Comparison of ENCODE assay signal across 8 mouse cellular contexts in genomic region chrX:73869334-73869733, GRCm38 (mm10). TPM values are rescaled to one million over a fixed set of nuclear protein-coding genes. Genes with fewer than 3 reads are reported as not detected.
DNase-seq lines count a peak whose midpoint lies in the region; ATAC-seq lines count a peak whose summit lies in the region.

No protein-coding gene starts in this region.

- H3K4me1 ChIP-seq in heart, embryonic 12.5 days (replicated peaks) = no peaks in the 10 kb centered on the region

- H3K27me3 ChIP-seq in heart, embryonic 12.5 days (replicated peaks) = no peaks in the 10 kb centered on the region

- no peak overlapping the region for H3K27ac ChIP-seq in heart, embryonic 12.5 days (ENCODE audit: poor library complexity, severe bottlenecking)

- no peaks in the 10 kb centered on the region for H3K36me3 ChIP-seq in heart, embryonic 12.5 days

- ATAC-seq in heart, embryonic 12.5 days (ENCODE audit: insufficient number of reproducible peaks, low FRiP score) = no peak

- no peaks in the 10 kb centered on the region for H3K9me3 ChIP-seq in heart, embryonic 12.5 days (replicated peaks)

- H3K9ac ChIP-seq in heart, embryonic 12.5 days = no peak overlapping the region

- H3K4me2 ChIP-seq in heart, embryonic 12.5 days = no peak overlapping the region

- intact Hi-C loops in heart, postnatal 14 days (cut with DNase I) = no loop called here
- intact Hi-C loops in left cerebral cortex, postnatal 25 days (cut with DNase I) = no loop called here

- 15% methylated on average over 5 of the region's 5 CpGs for WGBS in heart, embryonic 12.5 days

- DNase-seq in heart, postnatal 14 days = peak; percentile 37 to 38
- DNase-seq in urinary bladder, postnatal 14 days (ENCODE audit: low spot score) = peak; percentile 4
- DNase-seq in urinary bladder, postnatal 36 days (ENCODE audit: low spot score in 2 of 2) = no peak
- DNase-seq in induced T-regulatory cell, adult 2 months (ENCODE audit: low read depth) = peak; percentile 39
- no peak for DNase-seq in left cerebral cortex, postnatal 25 days (ENCODE audit: low spot score in 2 of 2)
- no peak for DNase-seq in left cerebral cortex, adult 9 months (ENCODE audit: low spot score in 2 of 2)
- no peak for DNase-seq in frontal cortex, postnatal 10 days (ENCODE audit: low spot score in 2 of 2)

- H3K4me3 ChIP-seq in heart, embryonic 12.5 days = no peak overlapping the region

RNA-seq across cellular contexts. Expression of gene Avpr2, which starts 22.6 kb away (rescaled TPM):
- total RNA-seq in heart, postnatal 14 days (2021) = not detected
- polyA plus RNA-seq in heart, embryonic 12.5 days (2016; fragmentation: Nextera tagmentation; extraction: Ambion mirVana) = not detected in 2 replicates
- total RNA-seq in left cerebral cortex, postnatal 25 days (2021) = not detected

RNA-seq across cellular contexts. Expression of gene L1cam, which starts 26.6 kb away (rescaled TPM):
- 1 to 10 TPM; 2.0 to 2.1 TPM for total RNA-seq in heart, postnatal 14 days (2021)
- 0.58 and 0.73 TPM in 2 replicates for polyA plus RNA-seq in heart, embryonic 12.5 days (2016; fragmentation: Nextera tagmentation; extraction: Ambion mirVana)
- 100 to 1,000 TPM; 152 to 158 TPM for total RNA-seq in left cerebral cortex, postnatal 25 days (2021)

RNA-seq across cellular contexts. Expression of gene Pdzd4, which starts 44.6 kb away (rescaled TPM):
- total RNA-seq in heart, postnatal 14 days (2021) = 1 to 10 TPM; 2.0 to 2.1 TPM
- 0.42 and 0.54 TPM in 2 replicates for polyA plus RNA-seq in heart, embryonic 12.5 days (2016; fragmentation: Nextera tagmentation; extraction: Ambion mirVana)
- total RNA-seq in left cerebral cortex, postnatal 25 days (2021) = 100 to 1,000 TPM; 119 to 125 TPM

RNA-seq across cellular contexts. Expression of gene Arhgap4, which starts 52.3 kb away (rescaled TPM):
- total RNA-seq in heart, postnatal 14 days (2021) = 1 to 10 TPM; 2.0 to 4.0 TPM
- 1.4 and 1.9 TPM in 2 replicates for polyA plus RNA-seq in heart, embryonic 12.5 days (2016; fragmentation: Nextera tagmentation; extraction: Ambion mirVana)
- total RNA-seq in left cerebral cortex, postnatal 25 days (2021) = 1 to 10 TPM; 3.6 to 4.7 TPM

RNA-seq across cellular contexts. Expression of gene Naa10, which starts 52.4 kb away (rescaled TPM):
- total RNA-seq in heart, postnatal 14 days (2021) = 10 to 100 TPM; 54.3 to 59.5 TPM
- 77.6 and 87.2 TPM in 2 replicates for polyA plus RNA-seq in heart, embryonic 12.5 days (2016; fragmentation: Nextera tagmentation; extraction: Ambion mirVana)
- 10 to 100 TPM; 45.4 to 53.4 TPM for total RNA-seq in left cerebral cortex, postnatal 25 days (2021)

Comparison
In these comparisons a context has a peak if more than half of its experiments do, and no peak if none do; other contexts are left out.
1. DNase-seq: peak in heart, postnatal 14 days (2 of 2), urinary bladder, postnatal 14 days (single experiment) and induced T-regulatory cell, adult 2 months (single experiment); none in urinary bladder, postnatal 36 days (0 of 2), left cerebral cortex, postnatal 25 days (0 of 2), left cerebral cortex, adult 9 months (0 of 2) and frontal cortex, postnatal 10 days (0 of 2).
2. RNA of gene L1cam, which starts 26.6 kb away (total RNA-seq): 152 to 158 TPM in left cerebral cortex, postnatal 25 days; 2.0 to 2.1 TPM in heart, postnatal 14 days; every median in the first group is over 10 times any median in the second.
3. RNA of gene Pdzd4, which starts 44.6 kb away (total RNA-seq): 119 to 125 TPM in left cerebral cortex, postnatal 25 days; 2.0 to 2.1 TPM in heart, postnatal 14 days; every median in the first group is over 10 times any median in the second.